Comparison of ENCODE assay signal across 8 mouse cellular contexts in genomic region chr11:54028044-54028951, GRCm38 (mm10). TPM values are rescaled to one million over a fixed set of nuclear protein-coding genes. Genes with fewer than 3 reads are reported as not detected.
DNase-seq lines count a peak whose midpoint lies in the region; ATAC-seq lines count a peak whose summit lies in the region.

Slc22a4 (minus strand) TSS chr11:54028090.

- peak within 1 kb of the TSS; percentile 73 for H3K4me2 ChIP-seq in embryonic facial prominence, embryonic 11.5 days (ENCODE audit: low read depth, low read length)
- peak within 1 kb of the TSS; percentile 78 for H3K4me2 ChIP-seq in limb, embryonic 11.5 days (ENCODE audit: low read depth, severe bottlenecking)
- H3K4me2 ChIP-seq in midbrain, embryonic 12.5 days (replicated peaks), result peak within 1 kb of the TSS; percentile 88

- H3K9ac ChIP-seq in embryonic facial prominence, embryonic 11.5 days (replicated peaks; ENCODE audit: low read length), result peak within 1 kb of the TSS; percentile 56
- H3K9ac ChIP-seq in limb, embryonic 11.5 days (ENCODE audit: low read length), result peak within 1 kb of the TSS; percentile 67
- H3K9ac ChIP-seq in midbrain, embryonic 12.5 days (replicated peaks), result peak within 1 kb of the TSS; percentile 61

- DNase-seq in adrenal gland, postnatal 4 days (ENCODE audit: low spot score in 2 of 2), result peak; percentile 37 to 54
- DNase-seq in embryonic facial prominence, embryonic 11.5 days (ENCODE audit: low spot score), result peak; percentile 76
- peak; percentile 93 for DNase-seq in kidney, adult 11 months
- DNase-seq in limb, embryonic 11.5 days (ENCODE audit: low spot score), result peak; percentile 80
- peak; percentile 66 for DNase-seq in right cerebral cortex, postnatal 4 days

- H3K27ac ChIP-seq in embryonic facial prominence, embryonic 11.5 days (replicated peaks; ENCODE audit: low read depth, low read length), result no peak within 1 kb of the TSS
- no peak within 1 kb of the TSS for H3K27ac ChIP-seq in limb, embryonic 11.5 days (replicated peaks; ENCODE audit: low read depth, low read length)
- no peak within 1 kb of the TSS for H3K27ac ChIP-seq in midbrain, embryonic 12.5 days (replicated peaks)

- peak; percentile 83 for ATAC-seq in embryonic facial prominence, embryonic 11.5 days (replicated peaks; ENCODE audit: insufficient number of reproducible peaks, low FRiP score, low TSS enrichment, low read depth)
- ATAC-seq in granulocyte monocyte progenitor cell, adult 5-6 weeks (replicated peaks; ENCODE audit: poor library complexity, severe bottlenecking), result peak; percentile 70
- ATAC-seq in limb, embryonic 11.5 days (ENCODE audit: insufficient number of reproducible peaks, low FRiP score, low TSS enrichment, low read depth), result 0 out of 2 replicates have a peak, but pooled peaks have one; percentile 21
- ATAC-seq in midbrain, embryonic 12.5 days (ENCODE audit: low FRiP score, low read depth), result peak; percentile 71; the same call in 1 of the 2 replicates
- ATAC-seq in activated CD4-positive, CD25-positive, alpha-beta regulatory T cell, adult 4 months, result no peak

- H3K27me3 ChIP-seq in embryonic facial prominence, embryonic 11.5 days (ENCODE audit: control insufficient read depth, insufficient read depth, low read length), result peaks cover 12% of the 10 kb centered on the region
- peaks cover 10% of the 10 kb centered on the region for H3K27me3 ChIP-seq in limb, embryonic 11.5 days (ENCODE audit: control insufficient read depth, insufficient read depth, low read length)
- H3K27me3 ChIP-seq in midbrain, embryonic 12.5 days, result peaks cover 45% of the 10 kb centered on the region

- H3K9me3 ChIP-seq in embryonic facial prominence, embryonic 11.5 days (replicated peaks; ENCODE audit: control insufficient read depth, low read length), result no peaks in the 10 kb centered on the region
- H3K9me3 ChIP-seq in limb, embryonic 11.5 days (ENCODE audit: control insufficient read depth, low read length), result no peaks in the 10 kb centered on the region
- no peaks in the 10 kb centered on the region for H3K9me3 ChIP-seq in midbrain, embryonic 12.5 days

- WGBS in embryonic facial prominence, embryonic 11.5 days, result 2% methylated on average over 60 of the region's 61 CpGs
- WGBS in limb, embryonic 11.5 days, result 3% methylated on average over 61 of the region's 61 CpGs
- 2% methylated on average over 61 of the region's 61 CpGs for WGBS in midbrain, embryonic 12.5 days

- H3K4me1 ChIP-seq in embryonic facial prominence, embryonic 11.5 days (ENCODE audit: control insufficient read depth, insufficient read depth, low read length), result no peaks in the 10 kb centered on the region
- H3K4me1 ChIP-seq in limb, embryonic 11.5 days (ENCODE audit: control insufficient read depth, insufficient read depth, low read length), result 0 out of 2 replicates have a peak, but pooled peaks cover 3% of the 10 kb centered on the region
- H3K4me1 ChIP-seq in midbrain, embryonic 12.5 days, result peaks cover 8% of the 10 kb centered on the region

- peak within 1 kb of the TSS; percentile 37 for H3K4me3 ChIP-seq in embryonic facial prominence, embryonic 11.5 days (ENCODE audit: low read depth, low read length)
- peak within 1 kb of the TSS; percentile 41 for H3K4me3 ChIP-seq in limb, embryonic 11.5 days (ENCODE audit: low read depth, low read length)
- H3K4me3 ChIP-seq in midbrain, embryonic 12.5 days, result peak within 1 kb of the TSS; percentile 51

- H3K36me3 ChIP-seq in embryonic facial prominence, embryonic 11.5 days (replicated peaks; ENCODE audit: control insufficient read depth, insufficient read depth, low read depth, low read length), result no peaks in the 10 kb centered on the region
- no peaks in the 10 kb centered on the region for H3K36me3 ChIP-seq in limb, embryonic 11.5 days (ENCODE audit: control insufficient read depth, insufficient read depth, low read length)
- H3K36me3 ChIP-seq in midbrain, embryonic 12.5 days, result no peaks in the 10 kb centered on the region

RNA-seq across cellular contexts. Expression of gene Slc22a4, which starts in this region (rescaled TPM):
- total RNA-seq in adrenal gland, postnatal 4 days (2021), result 1 to 10 TPM; 4.6 to 5.0 TPM
- 1.4 and 1.8 TPM in 2 replicates for polyA plus RNA-seq in embryonic facial prominence, embryonic 11.5 days (2014; fragmentation: Nextera tagmentation; extraction: Ambion mirVana)
- 20.0 and 36.7 TPM in 2 replicates for total RNA-seq in granulocyte monocyte progenitor cell, adult 5-6 weeks (2014; fragmentation: Nextera tagmentation)
- total RNA-seq in granulocyte monocyte progenitor cell, adult 5-6 weeks (2017), result 19.6 and 21.0 TPM in 2 replicates
- polyA plus RNA-seq in limb, embryonic 11.5 days (2014; fragmentation: Nextera tagmentation; extraction: Ambion mirVana), result 0.89 and 1.1 TPM in 2 replicates
- 1.3 and 2.1 TPM in 2 replicates for polyA plus RNA-seq in midbrain, embryonic 12.5 days (2016; fragmentation: Nextera tagmentation; extraction: Ambion mirVana)
- under 1 TPM in 1 of 2 experiments, not detected in 1; 0.20 TPM for polyA plus RNA-seq in activated CD4-positive, CD25-positive, alpha-beta regulatory T cell, adult 4 months (2017; shearing (Covaris generic))
